Mouse (Mus musculus): ENCODE results near the gene Nsg2. TPM values are rescaled to one million over a fixed set of nuclear protein-coding genes. Genes with fewer than 3 reads are reported as not detected.
"Not testable (repeated sequence)": the region's sequence is repeated elsewhere in the genome, so short reads cannot be mapped to it uniquely, and the experiment has no call there.

The Nsg2 gene
- not detected in 2 replicates for polyA plus RNA-seq (2012; ENCODE audit: insufficient read depth, insufficient read length, missing spikeins)

GRCm38 (mm10) chr11:32000281-32000680 lies at the start of gene Nsg2:
Nsg2 (plus strand) TSS chr11:32000463.
- Histone ChIP-seq H3K27ac (replicated peaks; ENCODE audit: low read depth, low read length) (no peak within 1 kb of the TSS), H3K4me1 (ENCODE audit: control insufficient read depth, insufficient read depth, insufficient read length, low read length) (no peaks in the 10 kb centered on the region), H3K4me3 (ENCODE audit: insufficient read depth, low read depth, low read length) (no peak within 1 kb of the TSS)

DNA sequence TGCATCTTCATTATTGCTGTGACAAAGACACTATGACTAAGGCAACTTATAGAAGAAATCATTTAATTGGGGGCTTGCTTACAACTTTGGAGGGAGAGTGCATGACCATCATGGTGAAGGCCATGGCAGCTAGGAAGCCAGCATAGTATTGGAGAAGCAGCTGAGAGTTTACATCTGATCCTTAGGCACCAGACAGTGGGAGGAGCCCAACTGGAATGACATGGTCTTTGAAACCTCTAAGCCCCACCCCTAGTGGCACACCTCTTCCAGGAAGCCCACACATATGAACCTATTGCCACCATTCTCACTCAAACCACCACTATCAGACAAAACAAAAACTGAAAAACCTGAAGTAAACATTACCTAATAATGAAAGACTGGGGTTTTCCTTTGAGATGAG lies 40.2 kb upstream of the Nsg2 start:
- no peak overlapping the region for H3K27ac ChIP-seq (replicated peaks; ENCODE audit: low read depth, low read length)
- H3K4me1 ChIP-seq (ENCODE audit: control insufficient read depth, insufficient read depth, insufficient read length, low read length): no peaks in the 10 kb centered on the region
- H3K4me3 ChIP-seq (ENCODE audit: insufficient read depth, low read depth, low read length): no peak overlapping the region

DNA sequence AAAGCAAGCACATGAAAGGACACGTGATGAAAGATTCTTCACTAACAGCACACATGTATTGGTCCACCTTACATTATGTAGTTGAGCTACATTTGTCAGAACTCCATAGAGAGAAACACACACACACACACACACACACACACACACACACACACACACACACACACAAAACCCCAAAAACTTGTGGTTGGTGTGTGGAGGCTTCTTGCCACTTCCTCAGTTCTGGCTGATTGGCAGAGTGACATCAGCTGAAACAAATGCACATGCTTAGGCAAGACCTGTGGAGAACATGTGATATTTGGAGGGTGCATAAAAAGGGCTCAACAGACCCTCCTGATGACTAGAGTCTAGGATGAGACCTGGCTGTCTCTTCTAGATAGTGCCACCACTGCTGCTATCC lies 36.3 kb upstream of the Nsg2 start:
- no peak overlapping the region for H3K27ac ChIP-seq (replicated peaks; ENCODE audit: low read depth, low read length)

GRCm38 (mm10) chr11:31965256-31966134 lies 34.8 kb upstream of the Nsg2 start, which contains the start of gene 4930524B15Rik:
4930524B15Rik (plus strand) TSS chr11:31965592.
- Histone ChIP-seq H3K4me1 (ENCODE audit: control insufficient read depth, insufficient read depth, insufficient read length, low read length) (no peaks in the 10 kb centered on the region), H3K4me3 (ENCODE audit: insufficient read depth, low read depth, low read length) (no peak within 1 kb of the TSS), H3K27ac (replicated peaks; ENCODE audit: low read depth, low read length) (no peak within 1 kb of the TSS)

More for the DNA sequence above, 36.3 kb upstream of the Nsg2 start:
- no peaks in the 10 kb centered on the region for H3K4me1 ChIP-seq (ENCODE audit: control insufficient read depth, insufficient read depth, insufficient read length, low read length)
- no peak overlapping the region for H3K4me3 ChIP-seq (ENCODE audit: insufficient read depth, low read depth, low read length)

- no peak overlapping the region for H3K27ac ChIP-seq (replicated peaks; ENCODE audit: low read depth, low read length)
- H3K4me1 ChIP-seq (ENCODE audit: control insufficient read depth, insufficient read depth, insufficient read length, low read length): no peaks in the 10 kb centered on the region
- no peak overlapping the region for H3K4me3 ChIP-seq (ENCODE audit: insufficient read depth, low read depth, low read length)
Measured at GRCm38 (mm10) chr11:31974132-31974531, 26.1 kb upstream of the Nsg2 start.

GRCm38 (mm10) chr11:31974826-31975225 lies 25.4 kb upstream of the Nsg2 start:
- Histone ChIP-seq H3K4me3 (ENCODE audit: insufficient read depth, low read depth, low read length) (no peak overlapping the region), H3K4me1 (ENCODE audit: control insufficient read depth, insufficient read depth, insufficient read length, low read length) (no peaks in the 10 kb centered on the region), H3K27ac (replicated peaks; ENCODE audit: low read depth, low read length) (no peak overlapping the region)

DNA sequence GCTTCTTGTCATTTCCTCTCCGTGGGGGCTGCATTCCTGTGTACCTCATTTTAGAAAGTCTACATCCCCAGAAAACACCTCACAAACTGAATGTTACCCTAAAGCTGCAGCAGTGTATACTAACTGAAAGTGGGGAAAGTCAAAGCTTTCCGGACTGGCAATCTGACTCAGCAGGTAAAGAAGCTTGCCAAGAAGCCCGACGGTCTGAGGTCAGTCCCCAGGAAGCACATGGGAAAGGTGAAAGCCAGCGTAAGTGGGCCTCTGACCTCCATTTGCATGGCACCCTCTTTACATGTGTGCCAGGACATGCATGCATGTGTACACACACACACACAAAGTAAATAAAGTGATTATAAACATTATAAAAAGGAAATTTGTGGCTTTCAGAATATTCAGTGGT lies 24.6 kb upstream of the Nsg2 start:
- no peaks in the 10 kb centered on the region for H3K4me1 ChIP-seq (ENCODE audit: control insufficient read depth, insufficient read depth, insufficient read length, low read length)
- no peak overlapping the region for H3K4me3 ChIP-seq (ENCODE audit: insufficient read depth, low read depth, low read length)
- H3K27ac ChIP-seq (replicated peaks; ENCODE audit: low read depth, low read length): no peak overlapping the region

GRCm38 (mm10) chr11:31976137-31976536 lies 24.1 kb upstream of the Nsg2 start:
- H3K4me1 ChIP-seq (ENCODE audit: control insufficient read depth, insufficient read depth, insufficient read length, low read length): no peaks in the 10 kb centered on the region
- H3K27ac ChIP-seq (replicated peaks; ENCODE audit: low read depth, low read length): no peak overlapping the region
- H3K4me3 ChIP-seq (ENCODE audit: insufficient read depth, low read depth, low read length): no peak overlapping the region

DNA sequence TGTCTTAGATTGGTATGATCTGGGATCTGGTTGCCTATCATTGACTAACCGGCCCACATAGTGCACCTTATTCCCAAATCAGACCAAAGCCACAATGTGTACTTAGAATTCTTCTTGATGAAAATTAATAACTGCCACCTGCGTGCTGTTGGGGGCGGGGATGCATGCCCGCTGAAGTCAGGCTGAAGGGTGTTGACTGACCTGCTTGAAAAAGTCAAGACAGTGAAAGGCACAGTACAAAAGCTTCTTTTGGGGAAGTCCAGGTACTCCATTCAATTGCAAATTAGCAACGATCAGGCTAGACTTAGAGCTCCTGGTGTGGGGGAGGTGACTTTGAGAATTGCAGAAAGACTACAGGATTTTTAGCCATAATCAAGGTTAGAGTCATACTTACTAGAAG lies 20.2 kb upstream of the Nsg2 start:
- not testable (repeated sequence) for H3K27ac ChIP-seq (replicated peaks; ENCODE audit: low read depth, low read length); H3K4me3 ChIP-seq (ENCODE audit: insufficient read depth, low read depth, low read length); H3K4me1 ChIP-seq (ENCODE audit: control insufficient read depth, insufficient read depth, insufficient read length, low read length)

GRCm38 (mm10) chr11:31981830-31982229 lies 18.4 kb upstream of the Nsg2 start:
- H3K4me3 ChIP-seq (ENCODE audit: insufficient read depth, low read depth, low read length): no peak overlapping the region
- no peaks in the 10 kb centered on the region for H3K4me1 ChIP-seq (ENCODE audit: control insufficient read depth, insufficient read depth, insufficient read length, low read length)
- H3K27ac ChIP-seq (replicated peaks; ENCODE audit: low read depth, low read length): no peak overlapping the region

GRCm38 (mm10) chr11:31982247-31982943 lies 17.9 kb upstream of the Nsg2 start:
- H3K4me1 ChIP-seq (ENCODE audit: control insufficient read depth, insufficient read depth, insufficient read length, low read length); H3K27ac ChIP-seq (replicated peaks; ENCODE audit: low read depth, low read length); H3K4me3 ChIP-seq (ENCODE audit: insufficient read depth, low read depth, low read length): not testable (repeated sequence)

- H3K27ac ChIP-seq (replicated peaks; ENCODE audit: low read depth, low read length): no peak overlapping the region
Measured at GRCm38 (mm10) chr11:31983249-31983648, 17.0 kb upstream of the Nsg2 start.

GRCm38 (mm10) chr11:31984786-31985185 lies 15.5 kb upstream of the Nsg2 start:
- Histone ChIP-seq H3K4me3 (ENCODE audit: insufficient read depth, low read depth, low read length) (no peak overlapping the region), H3K4me1 (ENCODE audit: control insufficient read depth, insufficient read depth, insufficient read length, low read length) (no peaks in the 10 kb centered on the region), H3K27ac (replicated peaks; ENCODE audit: low read depth, low read length) (no peak overlapping the region)

More at GRCm38 (mm10) chr11:31983249-31983648, 17.0 kb upstream of the Nsg2 start:
- Histone ChIP-seq H3K4me1 (ENCODE audit: control insufficient read depth, insufficient read depth, insufficient read length, low read length) (no peaks in the 10 kb centered on the region), H3K4me3 (ENCODE audit: insufficient read depth, low read depth, low read length) (no peak overlapping the region)

DNA sequence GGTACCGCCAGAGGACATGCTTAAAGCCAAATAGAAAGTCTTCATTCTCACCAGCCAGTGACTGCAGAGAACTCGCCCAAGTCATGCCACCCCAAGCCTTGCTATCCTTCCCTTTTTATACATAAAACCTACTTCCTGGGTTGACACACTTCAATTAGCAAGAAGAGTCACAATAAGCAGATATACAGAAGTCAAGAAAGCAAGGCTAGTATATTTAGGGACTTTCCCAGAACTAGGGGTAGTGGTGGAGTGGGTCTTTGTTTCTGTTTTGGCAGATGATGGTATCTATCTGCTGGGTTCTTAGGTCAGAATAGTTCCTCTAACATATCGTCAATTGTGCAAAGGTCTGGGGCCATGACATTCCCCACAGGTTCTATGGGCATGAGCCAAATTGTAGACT lies 7.7 kb upstream of the Nsg2 start:
- Histone ChIP-seq H3K27ac (replicated peaks; ENCODE audit: low read depth, low read length) (no peak overlapping the region), H3K4me3 (ENCODE audit: insufficient read depth, low read depth, low read length) (no peak overlapping the region), H3K4me1 (ENCODE audit: control insufficient read depth, insufficient read depth, insufficient read length, low read length) (no peaks in the 10 kb centered on the region)

DNA sequence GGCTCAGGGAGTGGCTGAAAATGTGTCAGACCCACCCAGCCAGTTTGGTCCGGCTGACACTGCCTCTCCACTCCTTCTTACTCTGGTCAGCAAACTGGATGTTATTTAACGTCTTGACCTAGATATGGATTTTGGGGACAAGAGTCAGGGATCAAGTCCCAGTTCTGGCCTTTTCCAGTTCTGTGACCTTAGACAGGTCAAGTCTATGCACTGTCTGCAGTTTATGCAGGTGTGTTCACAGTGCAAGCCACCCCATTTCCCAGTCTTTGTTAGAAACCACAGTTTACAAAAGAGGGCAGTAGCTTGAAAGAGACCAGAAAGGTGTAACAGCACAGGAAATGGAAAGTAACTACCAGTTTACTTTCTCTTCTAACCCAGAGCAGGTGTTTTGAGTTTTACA lies 547 bp upstream of the Nsg2 start:
- Histone ChIP-seq H3K4me1 (ENCODE audit: control insufficient read depth, insufficient read depth, insufficient read length, low read length) (no peaks in the 10 kb centered on the region), H3K4me3 (ENCODE audit: insufficient read depth, low read depth, low read length) (no peak overlapping the region), H3K27ac (replicated peaks; ENCODE audit: low read depth, low read length) (no peak overlapping the region)

All from brown adipose tissue, adult 24 weeks (tissue).